Mouse (Mus musculus) heart, postnatal 0 days (tissue): ENCODE measurements around the gene Pfkfb1.

ENCODE experiments used
- CTCF ChIP-seq: IDR thresholded peaks from 2 replicates; pipeline ENCODE4 v1.5.1; 2016; ENCODE audit warnings: antibody characterized with exemption, control low read depth, low read depth
- EP300 ChIP-seq: IDR thresholded peaks from 2 replicates; pipeline ENCODE4 v1.6.1; 2016; ENCODE audit warnings: antibody characterized with exemption, low read depth

- TF ChIP-seq CTCF (no peak), EP300 (no peak)
These were observed 48.4 kb downstream of the Pfkfb1 start for GRCm38 (mm10) chrX:150636421-150636820.
